Mouse (Mus musculus): ENCODE data around the gene Tut7. TPM values are rescaled to one million over a fixed set of nuclear protein-coding genes. Genes with fewer than 3 reads are reported as not detected.
"Not testable (repeated sequence)": the region's sequence is repeated elsewhere in the genome, so short reads cannot be mapped to it uniquely, and the experiment has no call there.

The Tut7 gene
- polyA plus RNA-seq, 1 experiment, result 17.1 TPM

DNA sequence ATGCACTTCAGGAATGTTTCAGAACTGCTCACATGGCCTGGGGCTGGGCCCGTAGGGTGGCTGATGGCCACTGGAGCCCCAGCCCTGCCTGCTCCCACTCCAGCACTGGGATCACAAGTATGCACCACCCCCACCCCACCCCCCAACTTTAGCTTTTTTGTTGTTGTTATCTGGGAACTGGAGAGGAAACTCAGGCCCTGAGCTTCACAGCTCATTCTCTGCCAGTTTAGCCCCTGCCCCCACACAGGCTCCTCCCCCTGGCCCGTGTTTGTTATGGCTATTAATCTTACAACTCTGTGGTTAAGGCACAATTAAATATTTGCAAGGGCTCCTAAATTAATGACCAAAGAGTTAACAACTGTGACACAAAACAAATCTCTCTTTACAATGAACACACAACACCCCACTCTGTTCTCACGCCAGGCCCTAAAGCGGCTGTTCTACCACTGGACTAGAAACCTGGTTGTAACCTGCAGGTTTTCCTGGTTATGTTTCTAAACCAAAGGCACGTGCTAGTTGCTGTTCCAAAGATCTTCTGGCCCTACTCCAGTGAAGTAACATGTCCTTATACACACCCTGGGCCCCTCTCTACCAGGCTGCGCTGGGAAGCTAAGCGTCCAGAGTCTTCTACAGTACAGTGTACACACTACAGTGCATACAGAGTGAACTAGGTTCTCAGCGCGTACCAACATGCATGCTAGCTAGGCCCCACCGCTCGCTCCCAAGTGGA lies 56.0 kb downstream of the Tut7 start:
- DNase-seq (ENCODE audit: low read depth), result no peak

DNA sequence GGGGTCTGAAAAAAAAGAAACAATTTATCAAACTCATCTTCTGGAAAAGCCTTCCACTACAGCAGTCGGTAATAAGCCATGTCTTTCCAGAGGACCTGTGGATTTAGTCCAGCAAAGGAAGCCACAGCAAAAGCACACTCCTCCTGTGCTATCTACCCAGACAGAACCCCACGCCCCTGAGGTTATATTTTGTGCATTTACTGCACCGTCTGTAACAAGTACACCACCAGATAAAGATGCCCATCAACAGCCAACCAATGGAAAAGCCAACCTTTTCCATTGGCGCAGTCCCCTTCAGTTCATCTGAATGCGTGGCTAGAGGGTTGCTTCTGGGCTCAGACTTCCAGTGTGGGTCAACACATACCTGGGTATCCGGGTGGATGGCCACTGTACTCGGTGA lies 60.2 kb downstream of the Tut7 start:
- no peak for DNase-seq (ENCODE audit: low read depth)

DNA sequence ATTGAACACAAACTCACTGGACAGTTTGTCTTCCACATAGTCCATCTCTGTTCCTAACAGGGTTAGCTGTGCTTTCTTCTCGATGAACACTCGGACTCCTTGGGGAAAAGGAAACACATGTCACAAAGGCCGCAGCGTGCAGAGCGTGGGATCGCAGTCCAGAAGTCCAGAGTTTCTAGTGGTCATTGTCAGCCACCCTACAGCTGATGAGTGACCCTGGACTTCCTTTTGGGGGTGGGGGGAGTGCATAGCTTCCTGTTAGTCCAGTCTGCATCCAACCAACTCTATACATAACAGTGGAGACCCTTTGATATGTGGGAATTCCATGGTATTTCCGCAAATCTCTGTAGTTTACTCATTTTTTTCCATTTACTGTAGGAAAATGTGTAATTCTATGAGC lies 66.0 kb downstream of the Tut7 start:
- no peak for DNase-seq (ENCODE audit: low read depth)

GRCm38 (mm10) chr13:59750310-59750709 lies 72.6 kb downstream of the Tut7 start:
- no peak for DNase-seq (ENCODE audit: low read depth)

DNA sequence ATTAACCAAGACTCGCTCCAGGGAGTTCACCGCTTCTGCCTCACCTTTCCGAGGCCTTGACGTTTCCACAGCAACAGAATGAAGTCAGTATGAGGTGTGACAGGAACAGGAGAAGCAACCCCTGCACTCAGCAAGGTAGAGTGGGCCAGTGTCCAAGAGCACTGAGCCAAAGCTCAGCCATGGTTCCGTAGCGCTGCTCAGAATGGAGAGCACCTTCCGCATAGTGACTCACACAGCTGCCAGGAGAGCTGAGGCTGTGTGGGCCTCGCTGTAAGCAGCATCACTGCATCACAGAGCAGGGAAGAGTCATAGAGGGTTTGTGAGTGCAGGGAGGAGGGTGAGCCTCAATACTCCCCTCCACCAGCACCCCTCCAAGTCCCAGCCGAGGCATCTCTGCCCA lies 76.2 kb downstream of the Tut7 start, which contains the start of gene 1700014D04Rik:
Gene 1700014D04Rik, minus strand, starts transcription at position 42 of the 400 bp plus-strand sequence.
- no peak for DNase-seq (ENCODE audit: low read depth)

- DNase-seq (ENCODE audit: low read depth), result no peak
Measured at GRCm38 (mm10) chr13:59746164-59746563, 76.8 kb downstream of the Tut7 start.

GRCm38 (mm10) chr13:59745462-59745861 lies 77.5 kb downstream of the Tut7 start:
- DNase-seq (ENCODE audit: low read depth), result no peak

GRCm38 (mm10) chr13:59741697-59742096 lies 81.2 kb downstream of the Tut7 start:
- no peak for DNase-seq (ENCODE audit: low read depth)

DNA sequence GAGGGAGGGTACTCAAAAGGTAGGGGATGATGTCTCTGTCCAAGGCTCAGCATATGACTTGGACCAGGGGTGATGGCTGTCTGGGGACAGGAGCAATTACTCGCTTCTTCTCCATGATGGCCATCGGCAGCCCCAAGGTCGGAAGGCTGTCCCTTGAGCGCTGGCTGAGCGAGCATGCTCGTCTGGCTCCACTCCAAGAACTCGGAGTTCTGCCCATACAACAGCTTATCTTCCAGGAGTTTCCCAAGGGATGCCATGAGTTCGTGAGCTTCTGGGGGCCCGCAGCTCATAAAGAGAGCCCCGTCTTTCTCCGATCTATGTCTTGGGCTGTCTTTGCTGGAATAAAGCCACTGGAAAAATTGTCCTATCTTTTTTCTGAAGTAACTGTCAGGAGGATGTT lies 81.9 kb downstream of the Tut7 start:
- no peak for DNase-seq (ENCODE audit: low read depth)

DNA sequence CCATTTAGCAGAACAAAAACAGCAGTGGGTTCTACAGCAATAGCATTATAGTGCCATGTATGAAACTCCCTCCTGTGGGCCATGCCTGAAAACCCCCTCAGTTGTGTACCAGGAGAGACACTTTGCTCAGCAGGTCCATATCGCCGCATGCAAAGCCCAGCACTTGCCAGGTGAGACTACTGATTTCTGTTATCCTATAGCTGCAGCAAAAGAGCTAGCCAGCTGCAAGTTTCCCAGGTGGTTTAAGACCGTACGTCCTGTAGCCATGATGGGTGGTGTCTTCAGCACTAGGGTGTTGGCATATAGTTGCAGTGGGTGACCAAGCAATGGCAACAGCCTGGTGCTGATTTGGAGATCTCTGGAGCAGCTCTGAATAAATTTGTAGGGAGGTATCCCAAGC lies 83.5 kb downstream of the Tut7 start:
- DNase-seq (ENCODE audit: low read depth), result no peak

GRCm38 (mm10) chr13:59738455-59738854 lies 84.5 kb downstream of the Tut7 start:
- DNase-seq (ENCODE audit: low read depth), result no peak

DNA sequence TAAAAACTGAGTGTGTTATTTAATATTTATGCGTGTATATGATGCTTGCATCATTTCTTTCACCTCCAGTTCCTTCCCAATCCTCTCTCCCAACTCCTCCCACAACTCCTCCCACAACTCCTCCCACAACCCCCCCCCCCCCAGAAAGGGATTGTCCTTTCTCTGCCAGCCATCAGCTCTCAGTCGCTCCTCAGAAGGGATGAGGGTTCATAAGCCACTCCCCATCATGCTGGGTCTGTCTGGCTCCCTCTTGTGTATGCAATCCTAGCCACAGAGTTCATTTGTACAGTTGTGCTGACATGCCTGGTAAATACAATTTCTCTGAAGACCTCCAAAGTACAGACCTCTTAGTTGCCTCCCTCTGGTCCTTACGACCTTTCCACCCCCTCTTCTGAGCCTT lies 87.8 kb downstream of the Tut7 start:
- DNase-seq (ENCODE audit: low read depth), result no peak

GRCm38 (mm10) chr13:59734347-59734746 lies 88.6 kb downstream of the Tut7 start:
- not testable (repeated sequence) for DNase-seq (ENCODE audit: low read depth)

GRCm38 (mm10) chr13:59733936-59734335 lies 89.0 kb downstream of the Tut7 start:
- DNase-seq (ENCODE audit: low read depth), result no peak

- DNase-seq (ENCODE audit: low read depth), result no peak
Measured at GRCm38 (mm10) chr13:59731652-59732051, 91.3 kb downstream of the Tut7 start, which contains the start of gene Spata31d1d. TSS of gene Spata31d1d (minus strand) at chr13:59731752.

- no peak for DNase-seq (ENCODE audit: low read depth)
Measured at GRCm38 (mm10) chr13:59728378-59729093, 94.4 kb downstream of the Tut7 start.

- DNase-seq (ENCODE audit: low read depth), result no peak
Measured at GRCm38 (mm10) chr13:59726139-59726867, 96.6 kb downstream of the Tut7 start.

DNA sequence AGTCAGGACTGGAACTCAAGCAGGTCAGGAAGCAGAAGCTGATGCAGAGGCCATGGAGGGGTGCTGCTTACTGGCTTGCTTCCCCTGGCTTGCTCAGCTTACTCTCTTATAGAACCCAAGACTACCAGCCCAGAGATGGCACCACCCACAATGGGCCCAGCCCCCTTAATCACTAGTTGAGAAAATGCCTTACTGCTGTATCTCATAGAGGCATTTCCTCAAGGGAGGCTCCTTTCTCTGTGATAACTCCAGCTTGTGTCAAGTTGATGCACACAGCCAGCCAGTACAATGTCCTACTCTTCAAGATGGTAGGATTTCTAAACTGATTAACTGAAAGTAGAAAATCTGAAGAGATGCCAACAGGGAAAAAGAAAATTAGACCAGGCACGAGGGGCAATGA lies 100.9 kb downstream of the Tut7 start:
- DNase-seq (ENCODE audit: low read depth), result not testable (repeated sequence)

All from gonadal fat pad, adult 2 months (tissue).